Mouse (Mus musculus) neural tube, embryonic 11.5 days (tissue): Measurements from ENCODE around the gene Gm4846. TPM values are rescaled to one million over a fixed set of nuclear protein-coding genes. Genes with fewer than 3 reads are reported as not detected.
"Not testable (repeated sequence)": the region's sequence is repeated elsewhere in the genome, so short reads cannot be mapped to it uniquely, and the experiment has no call there.

Source experiments
- ATAC-seq: fragments of 200-750 bp; cut with Nextera tagmentation; 2 replicates; pipeline ENCODE4 v1.8.0; 2017; ENCODE audit warnings: moderate number of reproducible peaks, mild to moderate bottlenecking, moderate TSS enrichment, moderate library complexity; ENCODE audit not compliant: insufficient read depth, low FRiP score, low TSS enrichment
- DNase-seq: peaks from one replicate; pipeline ENCODE4 v3.0.0-alpha.2; 2015; ENCODE audit warnings: low spot score
- H3K27ac ChIP-seq: fragments of 300-500 bp; sonication (generic); 2 replicates; pipeline ENCODE4 v1.5.1; 2014; ENCODE audit warnings: low read depth, mild to moderate bottlenecking, low read length
- H3K27me3 ChIP-seq: fragments of 300-500 bp; sonication (generic); 2 replicates; pipeline ENCODE4 v1.6.1; 2014; ENCODE audit warnings: mild to moderate bottlenecking, low read length, mixed read lengths; ENCODE audit not compliant: control insufficient read depth, insufficient read depth
- H3K36me3 ChIP-seq: fragments of 300-500 bp; sonication (generic); 2 replicates; pipeline ENCODE4 v1.6.1; 2014; ENCODE audit warnings: mild to moderate bottlenecking, low read length, moderate library complexity, mixed read lengths; ENCODE audit not compliant: control insufficient read depth, insufficient read depth
- H3K4me1 ChIP-seq: fragments of 300-500 bp; sonication (generic); 2 replicates; pipeline ENCODE4 v1.6.1; 2014; ENCODE audit warnings: low read length, mixed read lengths; ENCODE audit not compliant: control insufficient read depth, insufficient read depth
- H3K4me2 ChIP-seq: fragments of 300-500 bp; sonication (generic); 2 replicates; pipeline ENCODE4 v1.6.1; 2014; ENCODE audit warnings: low read depth, mild to moderate bottlenecking, moderate library complexity
- H3K4me3 ChIP-seq: fragments of 300-500 bp; sonication (generic); 2 replicates; pipeline ENCODE4 v1.5.1; 2014; ENCODE audit warnings: low read depth, low read length
- H3K9ac ChIP-seq: fragments of 300-500 bp; sonication (generic); 2 replicates; pipeline ENCODE4 v1.6.1; 2014; ENCODE audit warnings: mild to moderate bottlenecking, low read length
- H3K9me3 ChIP-seq: fragments of 300-500 bp; sonication (generic); 2 replicates; pipeline ENCODE4 v1.6.1; 2016; ENCODE audit warnings: low read length; ENCODE audit not compliant: control insufficient read depth
- WGBS: fragments of 180-500 bp; shearing (Covaris S2); extraction: QIAGEN DNeasy Blood & Tissue Kit; methylation state at CpG from one replicate; pipeline ENCODE4 v1.1.7; 2014; 5-methylcytosine and 5-hydroxymethylcytosine counted together
- polyA plus RNA-seq: library from polyadenylated mRNA; unstranded; fragments of >200 nt; fragmentation: Nextera tagmentation; extraction: Ambion mirVana; gene quantifications from 2 replicates; pipeline ENCODE4 v1.2.1, GENCODE M21; 2014

Gene Gm4846
- polyA plus RNA-seq, result not detected in 2 replicates

DNA sequence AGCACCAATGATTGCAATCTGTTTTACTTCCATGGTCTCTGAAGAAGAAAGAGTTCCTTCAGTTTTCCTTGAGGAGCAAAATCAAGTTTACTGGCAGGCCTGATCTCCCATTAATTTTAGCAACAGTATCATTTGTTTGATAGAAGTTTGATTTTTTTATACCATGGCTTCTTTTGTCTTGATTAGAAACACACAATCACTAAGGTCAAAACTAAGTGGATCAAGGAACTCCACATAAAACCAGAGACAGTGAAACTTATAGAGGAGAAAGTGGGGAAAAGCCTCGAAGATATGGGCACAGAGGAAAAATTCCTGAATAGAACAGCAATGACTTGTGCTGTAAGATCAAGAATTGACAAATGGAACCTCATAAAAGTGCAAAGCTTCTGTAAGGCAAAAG is at the start of gene Gm4846:
Gene Gm4846 (minus strand): TSS at position 101 of the 400 bp plus-strand sequence.
- not testable (repeated sequence) for H3K9ac ChIP-seq, DNase-seq
- 59% methylated on average over 1 of the region's 1 CpGs for WGBS

DNA sequence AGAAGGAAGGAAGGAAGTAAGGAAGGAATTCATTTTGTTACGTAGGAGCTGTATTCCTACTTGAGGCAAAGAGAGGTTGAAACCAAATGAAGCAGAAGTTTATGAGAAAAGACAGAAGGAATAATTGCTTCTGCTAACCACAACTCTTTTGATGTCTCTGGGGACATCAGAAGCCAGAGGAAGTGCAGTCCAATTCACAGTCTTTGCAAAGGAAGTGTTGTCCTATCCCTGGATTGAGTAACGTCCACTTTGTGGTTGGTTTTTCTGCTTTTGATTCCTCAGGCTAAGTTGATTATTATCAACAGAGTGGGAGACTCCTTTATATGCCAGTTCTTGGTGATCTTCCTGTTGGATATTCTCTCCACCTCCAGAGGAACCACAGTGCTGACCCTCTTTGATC is 34.1 kb upstream of the Gm4846 start:
- H3K4me2 ChIP-seq, ATAC-seq, H3K9me3 ChIP-seq, H3K9ac ChIP-seq, DNase-seq, H3K27me3 ChIP-seq, H3K4me1 ChIP-seq, H3K27ac ChIP-seq, H3K4me3 ChIP-seq, H3K36me3 ChIP-seq: not testable (repeated sequence)
- 88% methylated on average over 2 of the region's 2 CpGs for WGBS

More for the DNA sequence above, at the start of gene Gm4846:
- not testable (repeated sequence) for ATAC-seq, H3K4me3 ChIP-seq, H3K36me3 ChIP-seq, H3K9me3 ChIP-seq, H3K27ac ChIP-seq, H3K27me3 ChIP-seq, H3K4me1 ChIP-seq, H3K4me2 ChIP-seq

DNA sequence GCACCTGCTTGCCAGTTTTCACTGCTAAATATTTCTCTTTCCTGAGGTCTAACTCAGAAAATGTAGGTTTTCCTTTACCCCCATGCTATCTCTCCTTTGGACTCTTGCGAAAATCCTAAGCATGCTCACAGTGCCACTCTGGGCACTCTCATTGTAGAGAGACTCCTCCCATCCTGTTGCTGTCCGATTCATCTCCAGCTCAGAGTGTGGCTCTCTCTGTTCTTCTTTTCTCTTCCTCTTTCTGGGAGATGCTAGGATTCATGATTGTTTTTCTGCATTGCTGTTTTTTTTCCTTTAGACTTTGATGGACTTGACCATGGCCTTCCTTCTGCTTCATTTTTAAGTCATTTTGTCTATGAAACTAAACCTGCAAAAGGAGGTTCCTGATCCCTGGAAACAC is 27.3 kb upstream of the Gm4846 start:
- not testable (repeated sequence) for H3K36me3 ChIP-seq, ATAC-seq
- WGBS, result 81% methylated on average over 2 of the region's 2 CpGs

GRCm38 (mm10) chr1:166519626-166520025 is 22.2 kb upstream of the Gm4846 start:
- not testable (repeated sequence) for H3K9me3 ChIP-seq, H3K27ac ChIP-seq, H3K9ac ChIP-seq, H3K4me3 ChIP-seq, H3K4me1 ChIP-seq, H3K4me2 ChIP-seq, H3K27me3 ChIP-seq, ATAC-seq, DNase-seq, H3K36me3 ChIP-seq
- 93% methylated on average over 5 of the region's 6 CpGs for WGBS

More for the DNA sequence above, 27.3 kb upstream of the Gm4846 start:
- not testable (repeated sequence) for H3K27ac ChIP-seq, H3K27me3 ChIP-seq, H3K4me1 ChIP-seq, H3K4me2 ChIP-seq, H3K9ac ChIP-seq, DNase-seq, H3K9me3 ChIP-seq, H3K4me3 ChIP-seq

DNA sequence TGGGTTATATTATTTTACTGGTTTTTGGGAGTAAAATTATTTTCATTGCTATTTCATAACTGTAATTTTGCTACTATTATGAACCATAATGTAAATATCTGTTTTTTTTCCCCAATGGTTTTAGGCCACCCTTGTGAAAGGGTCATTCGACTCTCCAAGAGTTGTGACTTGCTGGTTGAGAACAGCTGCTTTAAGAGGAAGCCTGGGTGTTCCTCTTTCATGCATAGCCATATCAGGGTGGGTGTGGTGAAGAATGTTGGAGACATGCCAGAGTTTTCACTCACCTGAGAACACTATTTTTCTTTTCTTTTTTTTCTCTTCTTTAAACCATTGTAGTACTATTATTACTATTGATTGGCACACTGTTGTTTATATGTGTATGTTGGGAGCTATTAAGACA is 19.2 kb upstream of the Gm4846 start:
- WGBS, result 76% methylated on average over 1 of the region's 1 CpGs
- ATAC-seq, result no peak
- Histone ChIP-seq H3K9me3 (no peaks in the 10 kb centered on the region), H3K4me2 (no peak overlapping the region), H3K36me3 (no peaks in the 10 kb centered on the region), H3K27me3 (no peaks in the 10 kb centered on the region), H3K9ac (no peak overlapping the region), H3K27ac (no peak overlapping the region), H3K4me3 (no peak overlapping the region), H3K4me1 (no peaks in the 10 kb centered on the region)
- no peak for DNase-seq

GRCm38 (mm10) chr1:166504206-166504605 is 6.8 kb upstream of the Gm4846 start:
- H3K4me3 ChIP-seq, result not testable (repeated sequence)
- WGBS, result 82% methylated on average over 2 of the region's 2 CpGs

DNA sequence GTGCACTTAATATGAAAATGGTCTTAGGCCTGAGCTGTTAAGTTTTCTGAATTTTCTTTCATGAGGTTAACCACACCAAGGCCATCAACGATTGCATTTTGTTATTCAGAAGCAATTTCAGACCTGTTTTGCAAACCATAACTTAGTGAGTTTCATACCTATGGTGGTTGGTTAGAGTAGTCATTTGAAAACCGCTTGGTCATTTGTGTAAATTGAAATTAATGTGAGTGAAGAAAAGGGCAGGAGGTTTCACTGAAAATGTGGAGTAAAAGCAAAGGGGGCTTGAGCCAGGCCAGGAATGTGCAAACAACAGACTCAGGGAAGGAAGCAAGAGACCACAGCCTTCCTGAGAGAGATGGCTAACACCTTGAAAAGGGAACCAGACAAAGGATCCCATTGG is 17.9 kb downstream of the Gm4846 start:
- WGBS, result 84% methylated on average over 2 of the region's 2 CpGs
- Histone ChIP-seq H3K4me3 (no peak overlapping the region), H3K27me3 (no peaks in the 10 kb centered on the region), H3K9ac (no peak overlapping the region), H3K36me3 (no peaks in the 10 kb centered on the region), H3K4me1 (no peaks in the 10 kb centered on the region), H3K4me2 (no peak overlapping the region), H3K27ac (no peak overlapping the region), H3K9me3 (no peaks in the 10 kb centered on the region)
- DNase-seq, result no peak
- ATAC-seq, result no peak

More at GRCm38 (mm10) chr1:166504206-166504605, 6.8 kb upstream of the Gm4846 start:
- H3K9ac ChIP-seq, H3K9me3 ChIP-seq, H3K36me3 ChIP-seq, ATAC-seq, DNase-seq, H3K27ac ChIP-seq, H3K27me3 ChIP-seq, H3K4me2 ChIP-seq, H3K4me1 ChIP-seq: not testable (repeated sequence)

GRCm38 (mm10) chr1:166467172-166467571 is 30.2 kb downstream of the Gm4846 start:
- WGBS, result 93% methylated on average over 3 of the region's 3 CpGs
- no peak overlapping the region for H3K27ac ChIP-seq
- H3K27me3 ChIP-seq, result no peaks in the 10 kb centered on the region
- no peaks in the 10 kb centered on the region for H3K9me3 ChIP-seq
- DNase-seq (no peak), ATAC-seq (no peak)
- H3K4me3 ChIP-seq, result no peak overlapping the region
- H3K9ac ChIP-seq, result no peak overlapping the region
- H3K4me2 ChIP-seq, result no peak overlapping the region
- H3K36me3 ChIP-seq, result no peaks in the 10 kb centered on the region
- no peaks in the 10 kb centered on the region for H3K4me1 ChIP-seq

DNA sequence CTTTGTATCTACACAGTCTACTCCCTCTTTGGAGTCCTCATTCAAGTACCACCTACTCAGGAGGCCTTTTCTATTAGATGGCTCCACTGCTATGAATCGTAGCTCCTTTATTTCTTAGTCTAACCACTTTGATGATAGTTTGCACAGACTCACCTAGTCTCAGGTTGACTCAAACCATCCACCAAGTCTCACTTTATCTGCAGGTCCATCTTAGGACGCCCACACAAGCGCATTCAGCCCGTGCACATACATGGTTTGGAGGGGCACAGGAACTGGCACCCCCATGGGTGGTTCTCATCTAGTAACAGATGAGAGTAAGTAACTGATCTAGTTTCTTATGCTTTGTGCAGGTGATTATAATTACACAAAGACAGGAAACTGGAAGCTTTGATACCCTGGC is 34.8 kb downstream of the Gm4846 start:
- no peak for DNase-seq
- WGBS, result 92% methylated on average over 4 of the region's 4 CpGs
- no peaks in the 10 kb centered on the region for H3K36me3 ChIP-seq
- H3K4me3 ChIP-seq, result no peak overlapping the region
- ATAC-seq, result no peak
- no peak overlapping the region for H3K27ac ChIP-seq
- no peak overlapping the region for H3K9ac ChIP-seq
- no peak overlapping the region for H3K4me2 ChIP-seq
- no peaks in the 10 kb centered on the region for H3K4me1 ChIP-seq
- no peaks in the 10 kb centered on the region for H3K9me3 ChIP-seq
- H3K27me3 ChIP-seq, result no peaks in the 10 kb centered on the region
